Mouse (Mus musculus): ENCODE measurements around the gene A630001G21Rik.

- TF ChIP-seq ZC3H11A (IDR thresholded peaks at IDR 0.05; ENCODE audit: low read depth, low read length) (no peak), USF2 (IDR thresholded peaks at IDR 0.05; ENCODE audit: borderline replicate concordance in 1 of 2, insufficient read depth in 1 of 2, low read depth in 1 of 2, low read length in 2 of 2) (no peak), CTCF (IDR thresholded peaks at IDR 0.05 in 2 of 3, conservative IDR thresholded peaks at IDR 0.05 in 1 of 3; ENCODE audit: control insufficient read depth in 1 of 3, insufficient read depth in 1 of 3, low read depth in 2 of 3, low read length in 3 of 3, poor library complexity in 1 of 3, severe bottlenecking in 1 of 3) (no peak), POLR2AphosphoS2 (IDR thresholded peaks at IDR 0.05; ENCODE audit: low read length) (no peak), NRF1 (IDR thresholded peaks at IDR 0.05; ENCODE audit: insufficient read depth, low read depth, low read length, poor library complexity, severe bottlenecking) (no peak), HCFC1 (IDR thresholded peaks at IDR 0.05; ENCODE audit: low read depth, low read length) (no peak)
These were observed 27.8 kb downstream of the A630001G21Rik start for GRCm38 (mm10) chr1:85750650-85751049.

Measured in MEL (cell line).